Comparison of ENCODE assay signal across 27 mouse cellular contexts in the genomic region with DNA sequence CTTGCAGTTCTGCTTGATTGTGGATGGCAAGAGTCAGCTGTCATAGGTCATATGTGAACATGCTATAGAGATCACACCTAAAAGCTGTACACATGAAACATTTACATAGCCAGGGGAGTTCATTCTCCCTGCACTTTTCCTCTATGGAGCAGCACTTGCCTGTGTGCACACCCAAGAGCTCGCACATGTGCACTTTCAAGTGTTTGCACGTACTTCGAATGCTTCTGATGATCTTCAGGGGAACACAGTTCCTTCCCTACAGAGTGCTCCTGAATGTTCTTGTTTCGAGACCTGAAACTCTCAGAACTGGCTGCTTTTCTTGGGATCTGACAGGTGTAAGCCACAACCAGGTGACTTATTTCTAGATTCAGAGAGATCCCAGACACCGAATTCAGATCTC. TPM values are rescaled to one million over a fixed set of nuclear protein-coding genes. Genes with fewer than 3 reads are reported as not detected.
"Had no signal": no experiment of that assay in that cellular context is flagged by ENCODE, and none has a peak within 500 bp of the region (broad histone marks: within the 10 kb centered on the region; RNA-seq: fewer than 3 reads in every experiment).

No protein-coding gene starts in this region.

RNA-seq across cellular contexts. Expression of a gene that starts 25.2 kb away (rescaled TPM):
- polyA plus RNA-seq: heart, embryonic 10.5 days; heart, embryonic 11.5 days; heart, embryonic 12.5 days; heart, embryonic 13.5 days; heart, embryonic 14.5 days; heart, embryonic 15.5 days; heart, embryonic 16.5 days; heart, postnatal 0 days; hindbrain, embryonic 10.5 days; hindbrain, embryonic 11.5 days; hindbrain, embryonic 12.5 days; hindbrain, embryonic 13.5 days; hindbrain, embryonic 14.5 days; hindbrain, embryonic 15.5 days; hindbrain, embryonic 16.5 days; hindbrain, postnatal 0 days; inflammation-experienced regulatory T-cells, adult 6 months; intestine, embryonic 14.5 days; intestine, embryonic 15.5 days; intestine, embryonic 16.5 days; intestine, postnatal 0 days; kidney, adult 2 months; kidney, embryonic 14.5 days; kidney, embryonic 15.5 days; kidney, embryonic 16.5 days; kidney, postnatal 0 days; large intestine, adult 2 months had no signal

RNA-seq across cellular contexts. Expression of a gene that starts 37.7 kb away (rescaled TPM):
- polyA plus RNA-seq: inflammation-experienced regulatory T-cells, adult 6 months had no signal
